In the genomic region with DNA sequence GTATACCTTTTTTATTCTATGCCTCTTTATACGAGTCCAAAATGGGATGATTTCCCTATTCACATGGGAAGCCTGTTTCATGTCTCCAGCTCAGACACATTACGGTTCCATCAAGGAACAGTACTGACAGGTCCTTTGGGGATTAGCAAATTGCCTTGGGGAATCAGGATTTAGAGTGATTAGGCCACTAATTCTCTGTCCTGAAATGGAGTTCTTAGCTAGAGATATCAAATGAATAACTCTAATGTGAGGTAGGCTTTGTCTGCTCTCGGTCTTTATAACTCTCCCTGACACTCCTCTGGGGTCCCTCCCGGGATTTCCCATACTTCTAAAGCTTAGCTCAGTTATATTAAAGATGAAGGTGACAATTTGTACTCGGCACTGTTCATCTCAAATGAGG, we compare ENCODE assay signal across 25 mouse cellular contexts. TPM values are rescaled to one million over a fixed set of nuclear protein-coding genes. Genes with fewer than 3 reads are reported as not detected.
DNase-seq lines count a peak whose midpoint lies in the region; ATAC-seq and TF ChIP-seq lines count a peak whose summit lies in the region.
"Had no signal": no experiment of that assay in that cellular context is flagged by ENCODE, and none has a peak within 500 bp of the region (broad histone marks: within the 10 kb centered on the region; RNA-seq: fewer than 3 reads in every experiment).

No protein-coding gene starts in this region.

- peaks cover 36% of the 10 kb centered on the region for H3K36me3 ChIP-seq in hindbrain, embryonic 13.5 days
- peaks cover 10% of the 10 kb centered on the region for H3K36me3 ChIP-seq in hindbrain, postnatal 0 days (ENCODE audit: insufficient read depth, low read length)
- peaks cover 31% of the 10 kb centered on the region for H3K36me3 ChIP-seq in midbrain, postnatal 0 days (ENCODE audit: insufficient read depth, low read length)
- H3K36me3 ChIP-seq in midbrain, embryonic 10.5 days = no peaks in the 10 kb centered on the region
- H3K36me3 ChIP-seq: embryonic facial prominence, embryonic 12.5 days; G1E; heart, embryonic 15.5 days; hindbrain, embryonic 10.5 days had no signal

- H3K27me3 ChIP-seq in hindbrain, embryonic 13.5 days = no peaks in the 10 kb centered on the region
- no peaks in the 10 kb centered on the region for H3K27me3 ChIP-seq in hindbrain, postnatal 0 days (ENCODE audit: insufficient read depth, low read length)
- H3K27me3 ChIP-seq in midbrain, postnatal 0 days (ENCODE audit: insufficient read depth, low read length) = no peaks in the 10 kb centered on the region
- H3K27me3 ChIP-seq in midbrain, embryonic 10.5 days (ENCODE audit: low read depth, poor library complexity, severe bottlenecking) = no peaks in the 10 kb centered on the region
- H3K27me3 ChIP-seq: embryonic facial prominence, embryonic 12.5 days; embryonic facial prominence, embryonic 15.5 days; heart, embryonic 12.5 days; heart, embryonic 15.5 days; Patski had no signal

- ATAC-seq in hindbrain, embryonic 13.5 days (ENCODE audit: low FRiP score) = no peak
- no peak for ATAC-seq in hindbrain, postnatal 0 days
- ATAC-seq in midbrain, postnatal 0 days (ENCODE audit: low FRiP score) = no peak
- ATAC-seq: forebrain, embryonic 14.5 days; Patski had no signal

- no peak for TF ChIP-seq POLR2A in brain, embryonic 14.5 days (IDR thresholded peaks at IDR 0.05; ENCODE audit: borderline replicate concordance, extremely low read depth, insufficient read depth, insufficient read length, poor library complexity, severe bottlenecking)

- H3K4me1 ChIP-seq in hindbrain, embryonic 13.5 days (replicated peaks) = peaks cover 47% of the 10 kb centered on the region
- H3K4me1 ChIP-seq in hindbrain, postnatal 0 days (ENCODE audit: insufficient read depth, low read length) = no peaks in the 10 kb centered on the region
- H3K4me1 ChIP-seq in midbrain, postnatal 0 days (ENCODE audit: insufficient read depth, low read length) = no peaks in the 10 kb centered on the region
- peaks cover 15% of the 10 kb centered on the region for H3K4me1 ChIP-seq in midbrain, embryonic 10.5 days
- H3K4me1 ChIP-seq: heart, embryonic 12.5 days had no signal

- H3K27ac ChIP-seq in hindbrain, embryonic 13.5 days = peak overlapping the region; percentile 76; the same call in 1 of the 2 replicates
- no peak overlapping the region for H3K27ac ChIP-seq in hindbrain, postnatal 0 days
- H3K27ac ChIP-seq in midbrain, postnatal 0 days (ENCODE audit: low read depth, low read length) = peak overlapping the region; percentile 32; the same call in 1 of the 2 replicates
- no peak overlapping the region for H3K27ac ChIP-seq in midbrain, embryonic 10.5 days (replicated peaks)
- H3K27ac ChIP-seq: embryonic facial prominence, embryonic 12.5 days; embryonic facial prominence, embryonic 15.5 days; gastrocnemius, adult 2 months; heart, embryonic 15.5 days had no signal

- H3K4me3 ChIP-seq in hindbrain, embryonic 13.5 days = no peak overlapping the region
- no peak overlapping the region for H3K4me3 ChIP-seq in hindbrain, postnatal 0 days (ENCODE audit: low read length)
- H3K4me3 ChIP-seq in midbrain, postnatal 0 days (ENCODE audit: low read depth, low read length) = no peak overlapping the region
- no peak overlapping the region for H3K4me3 ChIP-seq in midbrain, embryonic 10.5 days
- H3K4me3 ChIP-seq: embryonic facial prominence, embryonic 12.5 days; embryonic facial prominence, embryonic 15.5 days; gastrocnemius, adult 2 months; heart, embryonic 12.5 days; heart, embryonic 15.5 days; hindbrain, embryonic 10.5 days had no signal

- no peak overlapping the region for H3K4me2 ChIP-seq in hindbrain, embryonic 13.5 days
- H3K4me2 ChIP-seq in hindbrain, postnatal 0 days (ENCODE audit: low read depth, low read length) = no peak overlapping the region
- H3K4me2 ChIP-seq in midbrain, postnatal 0 days (ENCODE audit: low read depth, low read length, poor library complexity, severe bottlenecking) = no peak overlapping the region
- H3K4me2 ChIP-seq: embryonic facial prominence, embryonic 12.5 days; embryonic facial prominence, embryonic 15.5 days; heart, embryonic 12.5 days; heart, embryonic 15.5 days; hindbrain, embryonic 14.5 days had no signal

- no peaks in the 10 kb centered on the region for H3K9me3 ChIP-seq in hindbrain, embryonic 13.5 days
- H3K9me3 ChIP-seq in hindbrain, postnatal 0 days (ENCODE audit: low read length) = no peaks in the 10 kb centered on the region
- H3K9me3 ChIP-seq in midbrain, postnatal 0 days (ENCODE audit: low read length) = no peaks in the 10 kb centered on the region
- no peaks in the 10 kb centered on the region for H3K9me3 ChIP-seq in midbrain, embryonic 10.5 days (replicated peaks)
- H3K9me3 ChIP-seq: embryonic facial prominence, embryonic 12.5 days; embryonic facial prominence, embryonic 15.5 days; heart, embryonic 12.5 days; heart, embryonic 15.5 days; hindbrain, embryonic 10.5 days had no signal

- no peak for TF ChIP-seq CTCF in hindbrain, postnatal 0 days (IDR thresholded peaks at IDR 0.05; ENCODE audit: low read depth)
- TF ChIP-seq CTCF in midbrain, postnatal 0 days (IDR thresholded peaks at IDR 0.05) = no peak
- no peak for TF ChIP-seq CTCF in brain, embryonic 14.5 days (IDR thresholded peaks at IDR 0.05; ENCODE audit: borderline replicate concordance, extremely low read depth, insufficient read depth, insufficient read length)

- 55% methylated on average over 5 of the region's 5 CpGs for WGBS in hindbrain, embryonic 13.5 days
- 69% methylated on average over 5 of the region's 5 CpGs for WGBS in hindbrain, postnatal 0 days
- WGBS in midbrain, postnatal 0 days = 38% methylated on average over 5 of the region's 5 CpGs
- WGBS in midbrain, embryonic 10.5 days = 72% methylated on average over 5 of the region's 5 CpGs

- no peak for DNase-seq in hindbrain, postnatal 0 days (ENCODE audit: low spot score)
- no peak for DNase-seq in midbrain, postnatal 0 days (ENCODE audit: low spot score)
- DNase-seq in midbrain, embryonic 10.5 days (ENCODE audit: low spot score) = no peak
- peak; percentile 43 for DNase-seq in brain, embryonic 14.5 days (ENCODE audit: low read depth)
- no peak for DNase-seq in spleen, postnatal 14 days (ENCODE audit: low spot score in 2 of 2)
- DNase-seq: adrenal gland, postnatal 10 days; adrenal gland, postnatal 36 days; cerebellum, adult 11 months; cerebellum, adult 2 months; cerebellum, adult 9-11 months; forebrain, postnatal 0 days; gastrocnemius, adult 2 months; gastrocnemius, postnatal 14 days; heart, adult 11 months; heart, postnatal 36 days had no signal

- H3K9ac ChIP-seq in hindbrain, embryonic 13.5 days = no peak overlapping the region
- H3K9ac ChIP-seq in hindbrain, postnatal 0 days (replicated peaks; ENCODE audit: low read length) = no peak overlapping the region
- no peak overlapping the region for H3K9ac ChIP-seq in midbrain, postnatal 0 days (replicated peaks; ENCODE audit: low read length, poor library complexity, severe bottlenecking)
- H3K9ac ChIP-seq: embryonic facial prominence, embryonic 12.5 days; embryonic facial prominence, embryonic 15.5 days; forebrain, postnatal 0 days; heart, embryonic 12.5 days; heart, embryonic 15.5 days; hindbrain, embryonic 14.5 days had no signal

RNA-seq across cellular contexts. Expression of gene Ttc12, which starts 42.0 kb away (rescaled TPM):
- 2.2 and 2.5 TPM in 2 replicates for polyA plus RNA-seq in hindbrain, embryonic 13.5 days (2015; fragmentation: Nextera tagmentation; extraction: Ambion mirVana)
- total RNA-seq in hindbrain, postnatal 0 days (2014; rRNA removed) = 1.0 and 1.5 TPM in 2 replicates
- polyA plus RNA-seq in hindbrain, postnatal 0 days (2015; fragmentation: Nextera tagmentation; extraction: Ambion mirVana) = 1.9 and 2.0 TPM in 2 replicates
- total RNA-seq in midbrain, postnatal 0 days (2014; rRNA removed) = 1.8 and 2.0 TPM in 2 replicates
- 1.3 and 2.1 TPM in 2 replicates for polyA plus RNA-seq in midbrain, postnatal 0 days (2015; fragmentation: Nextera tagmentation; extraction: Ambion mirVana)
- 2.1 and 2.5 TPM in 2 replicates for polyA plus RNA-seq in midbrain, embryonic 10.5 days (2016; fragmentation: Nextera tagmentation; extraction: Ambion mirVana)
- 1.2 and 2.5 TPM in 2 replicates for polyA plus RNA-seq in brain, embryonic 14.5 days (2012; rRNA removed)
- polyA plus RNA-seq: G1E had no signal

Comparison
In these comparisons a context has a peak if more than half of its experiments do, and no peak if none do; other contexts are left out.
1. H3K27ac ChIP-seq: peak in hindbrain, embryonic 13.5 days (single experiment) and midbrain, postnatal 0 days (single experiment); none in hindbrain, postnatal 0 days (single experiment) and midbrain, embryonic 10.5 days (single experiment).